Mouse (Mus musculus): ENCODE measurements around the gene Fbxl18.

DNA sequence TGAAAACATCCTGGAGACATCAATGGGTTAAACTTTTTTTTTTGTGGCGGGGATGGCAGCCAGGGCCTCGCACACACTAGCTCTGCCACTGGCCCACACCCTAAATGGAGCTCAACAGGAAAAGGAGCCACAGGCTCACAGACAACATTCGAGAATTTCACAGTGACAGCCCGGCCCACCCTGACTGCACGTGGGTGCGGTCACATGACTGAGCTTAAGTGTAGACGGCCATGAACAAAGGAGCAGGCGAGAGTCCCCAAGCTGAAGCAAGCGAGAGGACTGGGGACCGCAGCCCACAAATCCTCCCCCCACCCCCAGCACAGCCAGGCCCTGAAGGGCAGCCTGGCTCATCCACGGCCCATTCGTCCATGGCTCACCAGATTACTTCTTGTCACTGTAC, 23.5 kb downstream of the Fbxl18 start:
- TF ChIP-seq CTCF (IDR thresholded peaks at IDR 0.05; ENCODE audit: extremely low read depth, insufficient read depth, low read length) (no peak), POLR2A (IDR thresholded peaks at IDR 0.05; ENCODE audit: extremely low read depth, insufficient read depth, low read length) (no peak)
